Mouse (Mus musculus) brain, adult 2 months (tissue): Measurements from ENCODE around the gene Tmigd3.

Experiments used
- DNase-seq: peaks from one replicate; pipeline ENCODE4 v3.0.0; 2011; ENCODE audit warnings: low read depth, low spot score

The Tmigd3 gene

DNA sequence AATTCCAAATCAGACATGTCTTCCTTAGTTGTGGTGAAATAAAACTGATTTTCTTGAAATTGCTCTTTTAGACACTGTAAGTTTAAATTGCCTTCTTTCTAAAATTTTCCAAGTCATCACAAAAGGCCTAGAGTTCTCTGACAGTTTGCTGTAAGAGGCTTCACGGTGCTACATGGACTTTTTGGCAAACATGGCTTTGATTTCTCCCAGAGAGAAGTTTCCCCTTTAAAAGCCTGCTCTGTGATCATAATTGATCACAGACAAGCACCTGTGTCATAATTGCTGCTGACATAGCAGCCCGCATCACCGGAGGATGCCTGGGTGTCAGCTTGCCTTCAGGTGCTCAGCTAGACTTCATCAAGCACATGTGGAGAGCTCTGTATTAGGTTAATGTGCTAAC lies at the start of gene Tmigd3, which contains the start of gene Adora3:
TSS of gene Tmigd3 (plus strand) at position 346 of the 400 bp plus-strand sequence.
TSS of gene Adora3 (plus strand) at position 301 of the 400 bp plus-strand sequence.
- DNase-seq: no peak

DNA sequence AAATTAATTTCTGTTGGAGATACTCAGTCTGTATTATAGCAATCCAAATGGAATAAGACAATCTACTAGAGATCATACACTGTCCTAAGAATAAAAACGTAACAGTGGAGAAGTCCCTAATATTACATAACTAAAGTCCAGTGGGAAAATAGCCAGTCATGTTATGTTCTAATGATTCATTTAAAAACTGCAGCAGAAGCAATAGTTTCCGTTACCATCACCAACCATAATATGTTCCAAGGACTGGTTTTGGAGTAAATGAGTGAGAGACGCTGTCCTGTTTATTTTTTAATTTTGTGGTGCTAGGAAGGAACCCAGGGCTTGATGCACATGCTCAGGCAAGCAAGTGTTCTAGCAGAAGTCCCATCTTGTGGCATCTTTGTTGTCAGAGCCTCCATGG lies 49.2 kb upstream of the Tmigd3 start:
- DNase-seq: no peak

DNA sequence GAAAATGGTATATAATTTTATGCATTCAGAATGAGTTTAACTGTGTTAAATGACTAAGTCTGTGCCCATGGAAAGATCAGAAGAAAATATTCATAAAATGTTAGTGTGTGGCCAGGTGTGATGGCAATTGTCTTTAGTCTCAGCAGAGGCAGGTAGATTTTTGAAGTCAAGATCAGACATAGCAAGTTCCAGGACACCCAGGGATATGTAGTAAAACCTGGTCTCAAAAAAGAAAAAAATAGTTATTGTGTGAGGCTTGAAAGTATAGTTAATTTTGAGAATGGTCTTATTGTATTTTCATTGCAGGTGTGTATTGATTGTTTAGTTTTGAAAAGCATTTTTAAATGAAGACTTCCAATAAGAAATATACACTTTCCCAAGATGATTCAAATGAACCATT lies 47.1 kb upstream of the Tmigd3 start:
- no peak for DNase-seq

DNA sequence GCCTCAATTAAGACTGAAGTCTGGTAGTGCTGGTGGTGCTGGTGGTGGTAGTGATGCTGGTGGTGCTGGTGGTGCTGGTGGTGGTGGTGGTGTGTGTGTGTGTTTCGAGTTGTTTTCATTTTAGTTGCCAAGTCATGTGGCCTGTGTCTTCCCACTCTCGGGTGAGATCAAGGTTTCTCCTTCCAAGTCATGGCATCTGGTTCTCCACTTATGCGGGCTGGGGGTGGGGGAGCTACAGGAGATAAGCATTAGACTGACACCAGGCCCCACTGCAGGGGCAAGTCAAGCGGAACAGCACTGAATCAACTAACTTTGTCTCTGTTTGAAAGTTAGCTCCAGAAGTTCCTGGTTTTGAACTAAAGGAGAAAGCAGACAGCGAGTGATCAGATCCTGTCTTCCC lies 46.6 kb upstream of the Tmigd3 start:
- DNase-seq: no peak

DNA sequence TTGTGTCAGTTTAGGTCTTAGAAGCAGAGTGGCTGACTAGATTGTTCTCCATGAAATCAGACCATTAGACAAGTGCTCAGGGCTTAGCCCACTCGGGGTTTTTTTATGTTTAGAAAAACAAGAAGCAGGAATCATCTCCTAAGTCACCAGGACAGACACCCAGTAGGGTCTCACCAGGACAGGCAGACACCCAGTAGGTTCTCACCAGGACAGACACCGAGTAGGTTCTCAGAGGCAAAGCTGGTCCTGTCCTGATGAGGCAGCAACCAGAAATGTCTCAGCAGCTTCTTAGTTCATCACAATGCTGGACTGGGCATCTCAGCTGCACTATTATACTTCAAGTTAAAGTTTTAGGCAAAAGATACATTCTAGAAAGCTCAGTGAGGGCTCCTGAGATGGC lies 46.0 kb upstream of the Tmigd3 start:
- no peak for DNase-seq

DNA sequence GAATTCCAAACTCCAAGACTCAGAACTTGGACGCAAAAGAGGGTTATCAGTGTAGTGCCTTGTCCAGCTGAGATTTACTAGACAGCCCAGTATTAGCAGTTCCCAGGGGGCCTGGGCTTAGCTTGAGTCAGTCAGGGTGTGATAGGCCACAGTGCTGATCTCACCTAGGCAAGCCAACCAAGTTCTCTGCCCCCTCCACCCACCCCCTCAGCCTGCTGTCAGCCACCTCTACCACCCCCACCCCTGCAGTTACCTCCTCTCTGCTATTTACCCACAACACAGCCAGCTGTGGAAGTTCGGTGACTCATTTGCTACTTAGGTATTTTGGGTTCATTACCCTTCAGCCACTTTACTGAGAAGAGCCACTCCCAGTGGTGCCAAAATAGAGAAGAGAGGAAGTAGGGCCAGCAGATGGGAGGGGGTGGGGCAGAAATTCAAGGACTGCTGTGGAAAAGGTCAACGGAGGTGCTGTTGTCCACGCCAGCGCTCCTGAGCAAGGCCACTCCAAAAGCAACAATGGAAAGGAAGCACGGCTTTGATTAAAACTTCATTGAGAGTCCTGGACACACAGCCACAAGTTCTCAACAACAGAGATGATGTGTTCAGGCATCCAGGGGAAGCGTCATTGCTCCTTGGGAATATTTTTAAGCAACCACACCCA lies 45.1 kb upstream of the Tmigd3 start:
- DNase-seq: peak; percentile 61

DNA sequence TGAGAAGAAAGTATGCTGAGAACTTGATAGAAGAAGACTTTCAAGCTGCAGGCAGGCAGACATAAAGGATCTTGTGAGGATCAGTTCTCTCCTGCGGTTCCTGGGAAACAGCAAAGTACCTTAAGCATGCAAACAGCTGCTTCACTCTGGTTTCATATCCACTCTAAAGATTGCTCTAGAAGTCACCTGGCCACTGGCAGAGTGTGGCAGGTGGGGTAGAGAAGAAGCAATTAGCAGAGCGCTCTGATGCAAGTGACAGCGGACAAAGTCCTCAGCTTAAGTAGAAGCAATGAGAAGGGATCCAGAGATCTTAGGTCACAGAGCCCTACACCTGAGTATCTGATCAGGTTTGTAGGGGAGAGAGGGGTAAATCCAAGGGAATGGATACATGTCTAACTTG lies 39.1 kb upstream of the Tmigd3 start:
- no peak for DNase-seq

DNA sequence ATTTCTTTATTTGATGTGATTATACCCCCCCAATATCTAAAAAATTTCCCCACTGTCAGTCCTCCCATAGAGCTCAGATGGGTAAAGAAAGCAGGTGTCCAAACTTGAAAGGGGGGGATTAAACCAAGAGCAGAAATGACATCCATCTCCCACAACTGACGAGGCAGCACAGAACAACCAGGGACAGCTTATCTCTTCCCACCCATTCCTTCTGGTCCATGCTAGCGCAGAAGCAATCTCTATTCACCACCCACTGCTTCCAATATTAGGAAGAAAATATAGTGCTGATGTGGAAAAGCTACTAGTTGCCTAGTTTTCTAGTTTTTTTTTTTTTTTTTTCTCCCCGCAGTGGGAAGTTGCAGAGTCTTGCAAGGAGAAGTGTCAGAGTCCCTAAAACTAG lies 34.8 kb upstream of the Tmigd3 start:
- peak; percentile 49 for DNase-seq

DNA sequence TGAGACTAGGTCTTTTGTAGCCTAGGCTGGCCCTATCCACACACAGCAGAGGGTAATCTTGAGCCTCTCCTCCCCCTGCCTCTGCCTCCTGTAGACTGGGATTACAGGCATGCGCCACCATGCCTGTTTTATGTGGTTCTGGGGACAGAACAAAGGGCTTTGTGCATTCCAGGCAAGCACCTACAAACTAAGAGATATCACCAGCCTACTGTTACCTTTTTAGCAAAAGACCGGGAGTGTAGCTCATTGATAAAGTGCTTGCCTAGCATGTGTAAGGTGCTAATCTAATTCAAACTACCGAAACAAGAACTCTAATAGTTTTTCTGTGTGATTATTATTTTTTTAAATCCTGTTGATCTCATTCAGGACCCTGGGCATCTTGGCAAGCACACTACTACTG lies 33.8 kb upstream of the Tmigd3 start:
- no peak for DNase-seq

DNA sequence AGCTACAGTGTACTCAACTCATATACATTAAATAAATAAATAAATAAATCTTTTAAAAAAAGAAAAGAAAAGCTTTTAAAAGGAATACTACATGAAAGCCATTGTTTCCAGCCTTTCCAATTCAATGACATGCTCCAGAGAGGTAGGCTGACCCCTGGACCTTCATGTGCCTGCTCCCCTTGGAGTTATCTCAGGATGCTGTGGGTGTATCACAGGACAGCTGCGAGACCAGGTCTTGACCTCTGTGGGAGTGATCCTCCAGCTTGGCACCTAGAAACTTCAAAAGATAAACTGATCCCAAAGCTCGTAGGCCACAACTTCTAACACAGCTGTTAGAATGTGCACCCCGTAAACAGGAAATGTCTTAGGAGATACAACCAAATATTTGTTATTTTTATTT lies 32.0 kb upstream of the Tmigd3 start:
- no peak for DNase-seq

DNA sequence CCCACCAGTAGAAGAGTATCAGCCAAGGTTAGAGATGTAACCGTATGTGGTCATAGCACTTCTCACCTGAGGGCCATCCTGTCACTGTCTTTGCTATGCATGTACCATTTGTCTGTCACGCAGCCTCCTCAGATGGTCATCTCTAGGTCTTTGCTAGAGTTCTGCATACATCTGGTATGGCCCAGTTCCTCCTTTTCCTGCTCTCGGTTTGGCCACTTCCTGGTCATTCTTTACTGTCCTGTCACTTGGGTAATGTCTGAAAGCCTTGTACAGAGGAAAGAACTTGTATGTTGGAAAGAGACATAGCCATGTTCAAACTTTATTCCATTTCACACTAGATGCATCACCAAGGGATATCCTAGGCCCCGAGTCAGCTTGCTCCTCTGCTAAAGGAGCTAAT lies 30.9 kb upstream of the Tmigd3 start:
- no peak for DNase-seq

DNA sequence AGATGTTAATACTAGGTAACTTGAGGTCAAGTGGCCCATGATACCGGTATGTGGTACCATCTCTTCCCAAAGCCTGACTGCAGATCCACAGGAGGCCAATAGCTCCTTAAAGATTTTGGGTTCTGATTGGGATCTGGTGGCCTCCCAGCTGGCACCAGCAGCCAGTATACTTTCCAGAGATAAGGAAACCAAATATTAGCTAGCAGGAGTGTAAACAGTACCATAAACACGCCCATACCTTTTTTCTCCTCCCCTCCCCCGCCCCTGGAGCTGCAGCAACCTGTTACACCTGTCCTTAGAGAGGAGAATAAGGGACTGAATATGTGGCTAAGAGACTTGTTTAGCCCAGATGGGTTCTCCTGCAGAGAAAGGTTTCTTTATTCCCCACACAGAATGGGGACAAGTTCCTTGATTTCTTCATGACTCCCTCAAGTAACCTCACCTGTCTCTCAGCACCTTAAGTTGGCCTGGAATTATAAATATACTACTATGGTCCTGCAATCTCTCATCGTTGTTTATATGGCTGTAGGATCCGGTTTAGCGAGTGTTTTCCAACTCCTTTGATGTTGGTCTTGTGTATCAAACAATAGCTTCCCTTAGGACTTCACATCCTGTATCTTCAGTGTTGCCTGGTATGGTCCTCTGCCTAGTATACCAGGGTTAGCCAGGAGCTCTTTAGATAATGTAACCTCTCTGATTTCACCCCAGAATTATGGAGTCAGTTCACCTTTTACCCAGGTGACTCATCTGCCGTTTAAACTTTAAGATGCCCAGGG lies 24.2 kb upstream of the Tmigd3 start:
- no peak for DNase-seq

DNA sequence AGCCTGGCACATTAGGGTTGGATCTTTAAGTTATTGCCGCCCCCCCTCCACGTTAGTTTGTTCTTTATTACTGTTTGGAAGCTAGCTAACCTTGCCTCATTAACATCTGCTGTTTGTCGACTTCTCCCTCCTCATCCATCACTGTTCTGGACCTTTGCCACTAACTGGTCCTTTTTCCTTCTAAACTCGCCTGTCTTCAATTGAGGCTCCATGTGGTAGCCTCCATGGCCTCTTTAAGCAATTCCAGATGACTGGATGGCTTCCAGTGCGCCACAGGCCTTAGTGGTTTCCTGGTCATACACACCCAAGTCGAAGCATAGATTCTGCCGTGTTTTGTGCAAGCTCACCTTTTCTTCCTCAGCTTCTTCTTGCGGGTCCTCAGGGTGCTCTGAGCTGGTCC lies 16.9 kb upstream of the Tmigd3 start:
- no peak for DNase-seq

DNA sequence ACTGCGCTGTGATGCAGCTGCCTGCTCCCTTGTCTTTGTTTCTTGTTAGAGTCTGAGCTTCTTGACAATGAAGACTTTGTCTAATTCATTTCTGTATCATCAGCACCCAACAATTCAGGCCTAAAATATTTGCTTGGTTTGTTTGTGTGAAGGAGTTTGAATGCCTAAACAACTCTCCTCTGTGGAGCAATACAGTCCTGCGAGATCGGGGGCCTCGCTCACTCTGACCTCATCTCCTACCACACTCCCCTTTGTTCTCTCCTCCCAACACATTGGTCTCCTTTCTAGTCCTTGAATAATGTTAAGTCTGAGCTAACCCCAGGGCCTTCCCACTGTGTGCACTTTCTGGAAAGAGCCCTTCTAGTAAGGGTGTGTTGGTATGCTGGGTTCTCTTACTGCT lies 15.9 kb upstream of the Tmigd3 start:
- peak; percentile 80 for DNase-seq

DNA sequence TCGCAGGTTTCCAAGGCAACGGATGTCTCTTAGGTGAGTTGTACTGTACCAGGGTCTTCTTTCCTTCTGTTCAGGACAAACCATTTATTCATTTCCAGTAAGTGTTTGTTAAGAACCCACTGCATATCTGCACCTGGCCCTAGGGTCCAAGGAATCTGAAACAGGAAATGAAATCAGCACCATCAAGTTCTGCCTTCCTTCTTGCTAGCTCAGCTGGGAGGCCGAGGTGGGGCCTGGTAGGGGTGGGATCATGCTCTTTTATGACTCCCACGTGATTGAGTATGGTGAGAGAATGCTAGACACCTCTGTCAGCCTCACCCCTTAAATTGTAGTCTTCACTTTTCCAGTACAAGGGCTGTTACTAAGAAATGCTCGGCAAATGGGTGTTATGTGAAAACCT lies 13.2 kb upstream of the Tmigd3 start:
- no peak for DNase-seq

DNA sequence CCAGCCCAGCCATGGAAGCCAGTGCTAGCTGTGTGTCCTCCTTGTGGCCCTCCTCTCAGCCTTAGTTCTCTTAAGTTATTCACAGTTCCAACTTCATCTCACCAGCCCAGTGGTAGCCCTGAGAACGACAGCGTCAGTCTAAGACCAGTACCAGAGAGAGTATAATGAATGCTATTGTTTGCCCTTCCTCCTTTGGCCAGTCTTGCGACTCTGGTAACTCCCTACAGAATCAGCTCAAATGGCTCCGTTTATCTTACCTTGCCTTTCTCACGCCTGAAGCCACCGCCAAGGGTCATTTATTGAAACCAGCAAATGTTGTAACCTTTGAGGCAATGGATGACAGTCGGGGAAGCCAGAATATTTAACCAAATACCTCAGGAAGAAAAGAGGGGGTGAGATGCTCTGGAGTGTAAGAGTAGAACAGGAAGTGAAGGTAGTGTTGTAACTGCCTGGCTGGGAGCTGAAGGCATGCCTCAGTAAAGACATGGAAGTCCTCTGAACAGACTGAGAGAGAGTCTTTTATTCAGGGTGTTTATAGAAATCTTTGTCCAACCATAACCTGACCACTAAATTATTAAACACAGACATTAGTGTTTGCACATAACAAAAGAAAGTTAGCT lies 8.8 kb upstream of the Tmigd3 start:
- DNase-seq: no peak

DNA sequence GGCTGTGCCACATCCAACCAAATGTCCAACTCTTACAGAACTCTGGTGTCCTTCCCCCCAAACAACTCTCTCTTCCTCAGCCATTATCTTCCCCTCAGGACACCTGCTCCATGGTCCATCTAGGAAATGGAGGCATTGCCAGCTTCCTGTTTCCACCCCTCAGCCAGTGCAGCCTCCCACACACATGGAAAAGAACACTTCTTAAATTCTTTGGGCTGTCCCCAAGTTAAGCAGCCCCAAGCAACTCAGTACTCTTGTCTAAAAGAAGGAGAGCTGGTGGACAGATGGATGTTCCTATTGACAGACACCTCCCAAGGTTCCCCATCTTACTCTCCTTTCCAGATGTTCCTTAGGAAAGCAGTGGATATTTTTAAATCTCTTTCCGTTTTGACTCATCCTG lies 6.6 kb upstream of the Tmigd3 start:
- DNase-seq: no peak

DNA sequence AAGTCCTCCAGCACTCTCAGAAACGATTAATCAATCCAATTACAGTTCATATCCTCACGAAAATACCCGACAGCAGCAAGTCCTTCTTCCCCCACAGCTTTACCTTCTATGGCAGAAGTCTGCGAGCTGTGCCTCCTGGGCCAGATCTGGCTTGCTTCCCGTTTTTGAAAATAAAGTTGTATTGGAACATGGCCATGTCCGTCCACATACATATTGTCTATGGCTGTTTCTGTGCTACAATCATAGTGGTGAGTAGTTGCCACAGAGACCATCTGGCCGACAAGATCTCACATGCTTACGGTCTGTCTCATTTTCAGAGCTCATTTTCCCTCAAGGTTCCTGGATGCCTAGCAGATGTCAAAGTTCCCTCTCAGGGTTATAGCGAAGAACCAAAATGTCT lies 5.6 kb upstream of the Tmigd3 start:
- DNase-seq: peak; percentile 61

DNA sequence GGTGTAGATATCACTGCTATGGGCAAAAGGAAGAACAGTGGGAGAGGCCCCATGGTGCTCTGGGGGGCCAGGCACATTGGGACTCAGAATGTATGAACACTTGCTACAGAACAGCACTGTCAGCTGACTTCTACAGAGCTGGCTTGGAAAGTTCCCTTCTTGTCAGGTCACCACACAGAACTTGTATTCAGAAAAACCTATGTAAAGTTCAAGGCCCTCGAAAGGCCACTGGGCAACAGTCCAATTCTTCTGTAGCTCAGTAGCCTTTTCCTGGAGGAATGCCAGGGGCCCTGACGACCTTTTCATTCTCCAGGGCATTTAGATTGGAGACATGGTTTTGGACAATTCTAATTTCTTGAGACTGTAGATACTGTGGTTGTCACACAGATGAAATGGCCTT lies 2.6 kb upstream of the Tmigd3 start:
- no peak for DNase-seq

DNA sequence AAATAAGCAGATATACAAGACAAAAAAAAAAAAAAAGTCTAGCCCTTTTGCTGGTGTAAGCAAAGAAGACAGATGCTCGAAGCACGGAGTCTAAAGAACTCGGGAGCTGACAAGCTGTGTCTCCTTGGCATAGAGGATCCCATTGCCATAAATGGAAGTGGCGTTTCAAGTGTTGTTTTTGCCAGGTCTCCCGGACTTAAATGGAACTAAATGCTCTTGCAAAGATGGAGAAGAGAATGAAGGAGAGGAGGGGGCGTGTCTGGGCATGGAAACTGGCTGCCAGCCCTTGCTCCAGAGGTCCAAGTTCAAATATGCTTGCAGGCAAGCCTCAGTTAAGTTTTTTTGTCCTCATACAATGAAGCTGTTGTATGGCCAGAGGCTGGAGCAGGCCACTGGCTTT lies 1.3 kb downstream of the Tmigd3 start:
- DNase-seq: peak; percentile 79

DNA sequence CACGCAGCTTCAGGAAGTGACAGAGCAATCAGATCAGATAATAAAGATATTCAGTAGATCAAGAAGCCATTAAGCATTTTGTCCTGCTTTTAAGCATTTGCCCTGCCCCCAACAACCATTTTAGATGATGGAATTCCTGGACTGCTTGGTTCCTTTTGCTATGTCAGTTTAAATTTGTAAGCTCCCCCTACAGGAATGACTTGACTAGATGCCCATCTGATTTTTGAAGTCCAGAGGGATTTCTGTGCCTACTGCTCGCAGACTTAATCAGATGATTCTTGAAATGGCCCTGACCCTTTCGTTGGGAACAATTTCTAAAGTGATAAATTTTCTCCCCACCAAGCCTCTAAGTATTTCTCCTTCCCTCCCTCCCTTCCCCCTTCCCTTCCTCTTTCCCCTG lies 1.9 kb downstream of the Tmigd3 start:
- DNase-seq: no peak

DNA sequence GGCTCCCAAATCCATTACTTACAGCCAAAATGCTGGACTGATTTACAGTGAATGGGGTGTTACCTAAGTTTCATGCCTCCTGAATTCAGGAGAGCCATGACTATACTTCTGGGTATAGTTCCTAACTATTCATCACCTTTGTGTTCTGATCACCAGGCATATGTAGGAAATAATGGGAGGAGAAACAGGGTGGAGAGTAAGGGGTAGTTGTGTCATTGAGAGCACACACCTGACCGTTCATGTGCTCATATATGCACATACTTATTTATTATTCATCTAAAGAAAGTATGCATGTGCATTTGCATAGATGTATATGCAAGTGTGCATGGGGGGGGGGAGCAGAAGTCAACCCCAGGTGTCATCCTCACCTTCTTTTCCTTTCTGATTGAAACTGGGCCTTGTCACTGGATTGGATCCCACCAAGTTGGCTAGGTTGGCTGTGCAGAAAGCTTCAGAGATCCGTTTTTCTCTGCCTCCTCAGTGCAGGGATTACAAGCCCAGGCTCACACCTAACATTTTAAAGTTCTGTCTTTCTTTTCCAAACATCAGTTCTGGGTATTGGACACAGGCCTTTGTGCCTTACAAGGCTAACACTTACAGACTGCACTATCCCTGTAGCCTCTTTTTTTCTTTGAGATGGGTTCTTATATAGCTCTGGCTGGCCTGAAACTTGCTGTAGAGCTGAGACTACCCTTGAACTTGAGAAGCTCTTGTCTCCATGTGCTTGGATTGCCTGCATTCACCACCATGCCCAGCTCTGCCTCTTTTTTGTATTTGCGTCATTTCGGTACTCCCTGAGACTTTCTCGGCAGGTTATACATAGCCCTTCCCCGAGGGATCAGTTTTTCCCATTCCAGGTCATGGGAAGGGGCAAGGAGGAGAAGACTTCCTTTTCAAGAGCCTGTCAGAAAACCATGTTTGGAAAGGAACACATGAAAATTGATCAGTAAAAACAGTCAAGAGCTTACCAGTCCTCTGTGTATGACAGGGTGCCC lies 3.0 kb downstream of the Tmigd3 start:
- no peak for DNase-seq
